Mouse (Mus musculus) kidney, postnatal 36 days (tissue): ENCODE results near the gene Jarid2.
A peak's percentile ranks its signal among the peaks of the same experiment; 100 is the strongest.

Source experiments
- DNase-seq, 2 experiments: peaks; one replicate each; pipeline ENCODE4 v3.0.0; 2021 to 2022; ENCODE audit warnings: mixed read lengths in 2 of 2

Jarid2 gene

DNA sequence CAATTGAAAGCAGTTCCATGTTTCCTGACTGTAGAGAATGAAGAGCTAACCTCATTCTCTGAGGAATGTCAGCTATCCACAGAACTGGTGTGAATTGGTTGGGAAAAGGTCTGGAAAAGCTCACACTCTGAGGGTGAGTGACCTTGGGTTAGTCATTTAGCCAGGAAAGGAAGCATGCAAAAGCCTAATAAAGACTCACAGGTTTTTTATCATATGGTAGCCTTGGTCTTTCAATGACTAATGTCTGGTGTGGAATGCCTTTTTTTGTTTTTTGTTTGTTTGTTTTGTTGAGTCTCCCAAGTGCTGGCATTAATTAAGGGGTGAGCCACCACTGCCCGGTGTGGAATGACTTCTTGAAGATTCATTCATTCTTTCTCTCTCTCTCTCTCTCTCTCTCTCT lies 55.3 kb downstream of the Jarid2 start:
- DNase-seq: no peak

DNA sequence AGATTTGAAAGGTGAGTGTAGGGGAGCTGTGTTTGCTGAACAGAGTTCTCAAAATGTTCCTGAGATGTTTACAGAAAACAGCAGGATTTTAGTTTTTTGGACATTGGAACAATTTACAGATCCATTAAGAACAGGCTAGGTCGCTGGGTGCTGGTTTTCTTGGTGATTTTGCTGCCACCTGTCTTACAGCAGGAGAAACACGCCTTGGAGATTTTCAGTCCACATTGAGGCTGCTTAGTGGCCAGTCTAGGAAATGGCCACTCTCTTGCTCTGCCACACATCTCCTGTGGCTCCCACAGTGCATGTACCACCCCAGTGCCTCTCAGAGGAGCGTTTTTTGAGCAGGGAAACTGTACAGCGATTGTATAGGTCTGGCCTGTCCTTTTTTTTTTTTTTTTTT lies 57.0 kb downstream of the Jarid2 start:
- peak; percentile 55 to 72 for DNase-seq

DNA sequence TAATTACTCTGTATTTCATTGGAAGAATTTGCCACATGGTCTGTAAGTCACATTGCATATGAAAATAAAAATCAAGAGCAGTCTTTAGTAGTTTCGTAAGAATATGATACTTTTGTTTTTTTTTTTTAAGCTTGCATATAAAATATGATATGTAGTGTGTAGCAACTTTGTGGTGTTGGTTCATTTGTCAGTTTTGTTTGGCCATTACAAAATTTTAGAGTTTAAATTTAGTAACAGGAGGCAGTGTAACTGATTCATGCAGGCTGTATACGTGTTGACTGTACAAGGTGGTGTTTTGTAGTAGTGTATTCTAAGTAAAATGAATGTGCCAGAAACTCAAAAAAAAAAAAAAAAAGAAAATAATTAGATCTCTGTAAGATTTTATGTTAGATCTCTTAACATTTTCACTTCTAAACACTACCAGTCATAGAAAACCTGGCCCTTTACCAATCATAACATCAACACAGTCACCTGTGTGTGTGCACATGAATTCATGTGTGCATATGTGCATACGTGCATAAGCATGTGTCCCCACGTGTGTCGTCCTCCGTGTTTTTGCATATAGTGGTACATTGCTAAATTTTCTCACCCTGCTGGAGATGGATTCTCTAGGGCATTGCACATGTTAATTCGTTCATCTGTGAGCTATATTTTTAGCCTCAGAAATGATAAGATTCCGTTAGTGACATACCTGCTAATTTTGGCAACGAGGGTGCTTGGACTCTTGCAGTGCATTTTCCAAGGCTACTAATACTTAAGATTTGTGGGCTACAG lies 59.3 kb downstream of the Jarid2 start:
- DNase-seq: no peak

DNA sequence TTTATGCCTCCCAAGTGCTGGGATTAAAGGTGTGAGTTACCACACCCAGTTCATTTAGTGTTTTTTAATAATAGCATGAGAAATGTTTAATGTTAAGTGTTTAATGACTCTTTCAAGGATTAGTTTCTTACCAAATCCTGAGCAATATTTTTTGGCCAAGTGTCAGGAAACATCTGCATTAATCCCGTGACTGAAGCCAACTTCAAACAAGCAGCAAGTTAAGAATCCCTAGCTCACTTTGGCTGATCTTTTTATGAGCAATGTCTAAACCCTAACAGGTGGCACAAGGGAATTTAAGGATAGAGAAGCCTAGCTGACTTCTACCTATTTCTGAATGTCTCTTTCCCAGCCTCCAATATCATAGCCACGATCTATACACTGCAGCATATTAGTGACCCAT lies 60.7 kb downstream of the Jarid2 start:
- DNase-seq: no peak

GRCm38 (mm10) chr13:44792361-44792892 lies 63.2 kb downstream of the Jarid2 start:
- no peak for DNase-seq

GRCm38 (mm10) chr13:44795891-44796290 lies 66.6 kb downstream of the Jarid2 start:
- no peak for DNase-seq

DNA sequence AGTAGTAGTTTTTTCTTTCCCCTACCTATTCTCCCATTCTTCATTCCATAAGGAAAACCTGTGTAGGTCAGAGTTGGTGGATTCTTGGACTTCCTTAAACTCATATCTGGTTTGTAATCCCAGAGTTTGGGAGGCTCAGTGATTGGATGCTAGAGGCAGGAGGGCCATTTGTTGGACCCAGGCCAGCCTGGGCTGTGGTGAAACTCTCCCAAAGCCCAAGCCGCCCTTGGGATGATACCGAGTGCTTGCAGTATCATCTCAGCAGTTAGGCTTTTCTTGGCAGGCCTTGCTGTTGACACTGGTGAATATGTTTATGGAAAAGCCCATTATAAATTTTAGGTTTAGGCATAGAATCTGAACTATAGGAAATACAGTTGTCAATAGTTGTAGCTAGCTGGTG lies 67.5 kb downstream of the Jarid2 start:
- DNase-seq: peak in 1 of 2 experiments; percentile 57

- no peak for DNase-seq
Observed at GRCm38 (mm10) chr13:44798280-44798679, 69.0 kb downstream of the Jarid2 start.

GRCm38 (mm10) chr13:44799166-44799565 lies 69.9 kb downstream of the Jarid2 start:
- no peak for DNase-seq

DNA sequence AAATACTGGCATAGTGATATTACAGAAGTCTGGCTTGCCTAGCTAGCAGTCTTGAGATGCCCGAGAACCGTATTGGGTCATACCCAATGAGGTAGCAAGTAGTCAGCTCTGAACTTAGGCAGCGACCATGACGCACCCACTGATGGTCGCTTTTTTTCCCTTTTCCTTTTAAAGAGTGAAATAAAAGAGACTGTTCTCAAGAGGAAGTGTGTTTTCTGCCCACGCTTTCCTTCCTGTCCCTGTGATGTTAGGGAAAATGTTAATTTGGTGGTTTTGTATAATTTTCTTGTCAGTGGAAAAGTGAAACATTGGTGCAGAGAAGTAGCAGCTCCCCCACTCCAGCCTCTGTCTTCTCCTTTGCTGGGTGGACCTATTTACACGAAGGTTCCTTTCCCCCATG lies 70.8 kb downstream of the Jarid2 start:
- no peak for DNase-seq

DNA sequence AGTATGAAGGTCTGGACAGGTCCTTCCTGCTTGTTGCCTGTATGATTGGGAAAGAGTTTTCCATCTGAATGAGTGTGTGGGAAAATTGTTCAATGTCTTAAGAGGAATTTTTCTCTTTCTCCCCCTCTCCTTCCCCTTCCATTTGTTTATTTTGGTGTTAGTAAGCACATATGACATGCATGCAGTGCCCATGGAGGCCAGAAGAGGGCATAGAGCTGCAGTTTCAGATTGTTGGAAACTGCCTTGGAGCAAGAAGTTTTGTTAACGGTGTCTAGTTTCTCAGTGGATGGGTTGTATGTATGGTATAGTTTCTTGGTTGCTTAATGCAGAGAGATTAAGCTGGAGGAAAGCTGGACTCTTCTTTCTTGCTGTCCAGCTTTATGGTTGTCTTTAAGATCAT lies 75.6 kb downstream of the Jarid2 start:
- DNase-seq: peak; percentile 67 to 79

DNA sequence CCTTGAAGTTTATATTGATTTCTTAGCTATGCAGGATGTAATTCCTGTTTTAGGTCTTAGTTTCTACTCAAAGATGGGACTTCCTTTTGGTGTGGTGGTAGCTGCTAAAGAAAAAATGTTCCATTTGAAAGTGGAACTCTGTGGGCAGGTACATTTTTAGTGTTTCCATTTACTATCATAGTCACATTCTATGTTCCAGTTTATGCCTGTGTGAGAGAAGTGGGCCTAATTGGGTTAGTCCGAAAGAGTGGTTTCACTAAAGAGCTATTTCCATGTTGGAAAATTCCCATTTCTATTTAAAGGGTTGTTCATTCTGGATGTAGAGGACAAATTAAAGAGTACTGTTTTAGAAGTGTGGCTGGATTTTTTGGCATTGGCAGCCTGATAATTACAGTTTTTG lies 79.0 kb downstream of the Jarid2 start:
- DNase-seq: no peak

GRCm38 (mm10) chr13:44811021-44811420 lies 81.7 kb downstream of the Jarid2 start:
- DNase-seq: no peak

GRCm38 (mm10) chr13:44811601-44812000 lies 82.3 kb downstream of the Jarid2 start:
- DNase-seq: no peak

DNA sequence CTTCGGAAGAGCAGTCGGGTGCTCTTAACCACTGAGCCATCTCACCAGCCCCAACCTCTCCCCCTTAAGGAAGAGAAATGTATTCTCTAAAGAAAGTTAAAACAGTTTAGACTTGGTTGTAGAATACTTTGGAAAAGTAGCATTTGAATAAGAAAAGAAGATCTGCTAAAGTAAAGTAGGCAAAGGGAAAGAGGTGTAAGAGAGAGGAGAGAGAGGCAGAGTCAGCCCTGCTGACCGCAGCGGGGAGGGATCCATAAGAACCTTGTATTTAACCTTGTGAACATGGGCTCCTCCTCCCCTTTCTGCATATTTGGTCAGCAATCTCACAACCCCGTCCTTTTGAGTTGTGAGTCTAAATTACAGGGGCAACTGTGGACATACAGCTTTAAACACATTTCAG lies 83.1 kb downstream of the Jarid2 start:
- no peak for DNase-seq

DNA sequence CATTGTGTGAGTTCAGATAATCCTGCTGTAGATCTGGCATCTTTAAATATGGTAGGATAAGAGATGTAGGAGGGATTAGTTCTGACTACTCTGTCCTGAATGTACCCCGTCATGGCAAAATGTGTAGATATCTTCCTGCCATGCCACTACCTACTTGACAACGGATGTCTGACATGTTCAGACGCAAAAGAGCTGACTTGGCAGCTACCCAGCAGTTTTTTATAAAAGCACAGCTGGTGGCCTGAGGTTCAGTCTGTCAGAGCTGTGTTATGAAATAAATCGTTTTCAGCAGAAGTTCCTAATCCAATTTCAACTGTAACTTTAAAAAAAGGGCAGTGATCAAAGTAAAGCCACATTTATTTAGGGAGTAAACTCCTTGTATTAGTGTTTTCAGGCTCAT lies 90.1 kb downstream of the Jarid2 start:
- DNase-seq: peak; percentile 71 to 73

- DNase-seq: no peak
Observed at GRCm38 (mm10) chr13:44822578-44822977, 93.3 kb downstream of the Jarid2 start.

DNA sequence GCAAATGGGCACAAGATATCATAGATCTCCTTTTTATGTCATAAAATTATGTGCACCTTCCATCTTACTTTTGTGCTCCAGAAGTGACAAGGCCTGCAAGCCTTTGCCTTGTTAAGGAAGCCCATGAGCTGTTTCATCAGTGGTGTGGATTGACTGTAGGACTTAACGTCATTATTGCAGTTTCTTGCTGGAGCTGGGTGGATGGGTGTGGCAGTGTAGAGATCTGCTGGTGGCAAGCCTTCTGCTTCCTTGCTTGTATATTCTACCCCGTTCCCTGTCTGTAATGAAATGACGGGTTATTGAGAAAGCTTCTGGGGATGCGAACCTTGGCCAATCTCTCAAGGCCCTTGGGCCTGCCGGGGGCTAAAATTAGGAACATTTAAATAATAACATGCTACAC lies 99.6 kb downstream of the Jarid2 start:
- no peak for DNase-seq

- DNase-seq: no peak
Observed at GRCm38 (mm10) chr13:44832104-44832503, 102.8 kb downstream of the Jarid2 start.

- DNase-seq: no peak
Observed at GRCm38 (mm10) chr13:44832866-44833265, 103.6 kb downstream of the Jarid2 start.

- DNase-seq: peak; percentile 50 to 53
Observed at GRCm38 (mm10) chr13:44833353-44833752, 104.1 kb downstream of the Jarid2 start.

- DNase-seq: no peak
Observed at GRCm38 (mm10) chr13:44837445-44837844, 108.2 kb downstream of the Jarid2 start.

DNA sequence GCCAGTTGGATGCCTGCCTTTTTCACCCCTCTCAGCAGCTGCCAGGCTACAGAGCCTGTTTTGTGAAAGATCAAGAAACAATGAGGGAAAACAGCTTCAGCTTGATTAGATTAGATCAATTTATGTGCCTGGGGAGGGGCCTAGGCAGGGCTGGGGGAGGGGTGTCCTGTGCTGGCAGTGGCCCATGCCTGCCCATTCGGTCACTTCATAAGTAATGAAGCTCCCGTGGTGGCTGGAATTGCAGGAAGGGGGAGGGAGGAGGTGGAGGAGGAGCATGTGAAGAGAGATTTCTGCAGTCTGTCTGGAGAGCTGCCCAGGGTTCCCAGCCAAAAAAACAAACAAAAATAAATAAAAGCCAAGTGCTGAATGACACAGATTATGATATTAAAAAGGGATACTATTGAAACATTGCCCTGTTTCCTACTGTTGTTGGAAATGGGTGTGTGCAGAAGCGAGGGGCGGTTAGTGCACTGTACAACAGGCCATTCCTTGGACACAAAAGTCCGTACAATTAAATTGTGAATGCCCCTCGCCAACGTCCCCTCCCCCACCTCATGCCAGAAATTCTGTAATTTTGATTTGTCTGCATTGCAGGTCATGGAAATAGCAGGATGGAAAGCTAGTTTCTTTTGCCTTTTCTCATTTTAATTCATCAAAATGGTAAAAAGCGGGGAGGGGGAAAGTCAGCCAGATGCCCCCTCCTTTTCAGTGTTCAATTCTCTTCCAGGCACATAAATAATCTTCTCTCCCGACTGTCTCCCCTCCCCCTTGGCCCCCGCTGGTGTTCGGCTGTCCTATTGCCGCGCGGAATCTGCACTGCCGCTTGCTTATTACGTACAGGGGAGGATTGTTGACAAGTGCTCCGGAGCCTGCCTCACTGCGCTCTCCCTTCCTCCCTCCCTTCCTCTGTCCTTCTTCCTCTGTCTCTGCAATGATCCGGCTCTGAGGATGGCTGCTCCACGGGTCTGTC lies 110.9 kb downstream of the Jarid2 start:
- DNase-seq: peak; percentile 91 to 94

- no peak for DNase-seq
Observed at GRCm38 (mm10) chr13:44851426-44851825, 122.2 kb downstream of the Jarid2 start.
